Mouse (Mus musculus) forebrain, postnatal 0 days (tissue): ENCODE measurements around the gene Cmah. TPM values are rescaled to one million over a fixed set of nuclear protein-coding genes. Genes with fewer than 3 reads are reported as not detected.
A peak's percentile ranks its signal among the peaks of the same experiment; 100 is the strongest.

ENCODE experiments used
- ATAC-seq: fragments of 200-750 bp; cut with Nextera tagmentation; 2 replicates; pipeline ENCODE4 v1.8.0; 2017; ENCODE audit warnings: mild to moderate bottlenecking, moderate library complexity
- DNase-seq: peaks from one replicate; pipeline ENCODE4 v3.0.0-alpha.2; 2015
- H3K27ac ChIP-seq: fragments of 300-500 bp; sonication (generic); 2 replicates; pipeline ENCODE4 v1.5.1; 2014; ENCODE audit warnings: low read depth, mild to moderate bottlenecking, antibody characterized with exemption, low read length, moderate library complexity, mixed read lengths
- H3K27me3 ChIP-seq: fragments of 300-500 bp; sonication (generic); 2 replicates; pipeline ENCODE4 v1.6.1; 2014; ENCODE audit warnings: mild to moderate bottlenecking, low read length, mixed read lengths; ENCODE audit not compliant: insufficient read depth
- H3K36me3 ChIP-seq: fragments of 300-500 bp; sonication (generic); 2 replicates; pipeline ENCODE4 v1.6.1; 2014; ENCODE audit warnings: mild to moderate bottlenecking, moderate library complexity; ENCODE audit not compliant: insufficient read depth
- H3K4me1 ChIP-seq: fragments of 300-500 bp; sonication (generic); 2 replicates; pipeline ENCODE4 v1.6.1; 2014; ENCODE audit warnings: antibody characterized with exemption; ENCODE audit not compliant: insufficient read depth
- H3K4me2 ChIP-seq: fragments of 300-500 bp; sonication (generic); 2 replicates; pipeline ENCODE4 v1.6.1; 2014; ENCODE audit warnings: low read depth, mild to moderate bottlenecking, moderate library complexity
- H3K4me3 ChIP-seq: fragments of 300-500 bp; sonication (generic); 2 replicates; pipeline ENCODE4 v1.5.1; 2014; ENCODE audit warnings: low read depth, low read length, mixed read lengths
- H3K9ac ChIP-seq: fragments of 300-500 bp; sonication (generic); 2 replicates; pipeline ENCODE4 v1.6.1; 2014; ENCODE audit warnings: mild to moderate bottlenecking
- H3K9me3 ChIP-seq: fragments of 300-500 bp; sonication (generic); 2 replicates; pipeline ENCODE4 v1.6.1; 2016; ENCODE audit warnings: low read length
- CTCF ChIP-seq: sonication (generic); IDR thresholded peaks from 2 replicates; pipeline ENCODE4 v1.5.1; 2016; ENCODE audit warnings: antibody characterized with exemption, control low read depth, low read depth
- WGBS: fragments of 180-500 bp; shearing (Covaris S2); extraction: QIAGEN DNeasy Blood & Tissue Kit; methylation state at CpG from one replicate; pipeline ENCODE4 v1.1.7; 2014; 5-methylcytosine and 5-hydroxymethylcytosine counted together
- polyA plus RNA-seq: library from polyadenylated mRNA; unstranded; fragments of >200 nt; fragmentation: Nextera tagmentation; extraction: Ambion mirVana; gene quantifications from 2 replicates; pipeline ENCODE4 v1.2.1, GENCODE M21; 2015
- total RNA-seq: library from RNA; depleted of rRNA; stranded (reverse); fragments of >200 nt; gene quantifications from 2 replicates; pipeline ENCODE4 v1.2.3, GENCODE M21; 2014

The Cmah gene
- total and polyA plus RNA-seq, 2 experiments from 2014 or later = 0.08 TPM; not detected in 1

GRCm38 (mm10) chr13:24442272-24442671 lies 115.1 kb downstream of the Cmah start:
- ATAC-seq (no peak), DNase-seq (no peak)
- H3K27ac ChIP-seq = no peak overlapping the region
- TF ChIP-seq CTCF = no peak
- H3K4me1 ChIP-seq = no peaks in the 10 kb centered on the region
- 87% methylated on average over 6 of the region's 6 CpGs for WGBS
- no peak overlapping the region for H3K4me3 ChIP-seq
- no peak overlapping the region for H3K4me2 ChIP-seq
- no peaks in the 10 kb centered on the region for H3K9me3 ChIP-seq
- no peaks in the 10 kb centered on the region for H3K36me3 ChIP-seq
- H3K27me3 ChIP-seq = no peaks in the 10 kb centered on the region
- no peak overlapping the region for H3K9ac ChIP-seq

- Histone ChIP-seq H3K4me3 (no peak overlapping the region), H3K36me3 (no peaks in the 10 kb centered on the region), H3K4me1 (no peaks in the 10 kb centered on the region), H3K9ac (no peak overlapping the region), H3K27ac (no peak overlapping the region), H3K9me3 (no peaks in the 10 kb centered on the region), H3K27me3 (no peaks in the 10 kb centered on the region), H3K4me2 (no peak overlapping the region)
- no peak for TF ChIP-seq CTCF
- ATAC-seq = no peak
- WGBS = 88% methylated on average over 4 of the region's 4 CpGs
- DNase-seq = no peak
Observed at GRCm38 (mm10) chr13:24443763-24444347, 116.7 kb downstream of the Cmah start.

- Histone ChIP-seq H3K36me3 (no peaks in the 10 kb centered on the region), H3K9ac (no peak overlapping the region), H3K9me3 (no peaks in the 10 kb centered on the region), H3K4me3 (no peak overlapping the region), H3K4me2 (no peak overlapping the region), H3K4me1 (no peaks in the 10 kb centered on the region), H3K27ac (no peak overlapping the region), H3K27me3 (no peaks in the 10 kb centered on the region)
- DNase-seq (no peak), ATAC-seq (no peak)
- 81% methylated on average over 4 of the region's 4 CpGs for WGBS
- TF ChIP-seq CTCF = no peak
Observed at GRCm38 (mm10) chr13:24444709-24445108, 117.5 kb downstream of the Cmah start.

- ATAC-seq (no peak), DNase-seq (no peak)
- WGBS = 89% methylated on average over 3 of the region's 3 CpGs
- Histone ChIP-seq H3K9me3 (no peaks in the 10 kb centered on the region), H3K4me2 (no peak overlapping the region), H3K27ac (no peak overlapping the region), H3K36me3 (no peaks in the 10 kb centered on the region), H3K4me3 (no peak overlapping the region), H3K9ac (no peak overlapping the region), H3K4me1 (no peaks in the 10 kb centered on the region), H3K27me3 (no peaks in the 10 kb centered on the region)
- no peak for TF ChIP-seq CTCF
Observed at GRCm38 (mm10) chr13:24445166-24445565, 118.0 kb downstream of the Cmah start.

- H3K4me1 ChIP-seq = no peaks in the 10 kb centered on the region; the same call in 1 of the 2 replicates
- TF ChIP-seq CTCF = no peak
- 82% methylated on average over 4 of the region's 4 CpGs for WGBS
- ATAC-seq (no peak), DNase-seq (no peak)
- H3K4me3 ChIP-seq = no peak overlapping the region
- no peak overlapping the region for H3K27ac ChIP-seq
- no peaks in the 10 kb centered on the region for H3K36me3 ChIP-seq
- H3K9me3 ChIP-seq = no peaks in the 10 kb centered on the region
- H3K27me3 ChIP-seq = no peaks in the 10 kb centered on the region
- no peak overlapping the region for H3K9ac ChIP-seq
- H3K4me2 ChIP-seq = no peak overlapping the region
Observed at GRCm38 (mm10) chr13:24446081-24446480, 118.9 kb downstream of the Cmah start.

GRCm38 (mm10) chr13:24447043-24447442 lies 119.8 kb downstream of the Cmah start:
- 0 out of 2 replicates have a peak, but pooled peaks have one; percentile 42 for ATAC-seq
- no peak for TF ChIP-seq CTCF
- H3K4me2 ChIP-seq = no peak overlapping the region
- H3K9me3 ChIP-seq = no peaks in the 10 kb centered on the region
- no peak overlapping the region for H3K27ac ChIP-seq
- 75% methylated on average over 5 of the region's 5 CpGs for WGBS
- H3K4me3 ChIP-seq = no peak overlapping the region
- DNase-seq = no peak
- no peaks in the 10 kb centered on the region for H3K27me3 ChIP-seq
- no peak overlapping the region for H3K9ac ChIP-seq
- no peaks in the 10 kb centered on the region for H3K36me3 ChIP-seq
- no peaks in the 10 kb centered on the region; the same call in 1 of the 2 replicates for H3K4me1 ChIP-seq

- Histone ChIP-seq H3K27ac (no peak overlapping the region), H3K36me3 (no peaks in the 10 kb centered on the region), H3K4me1 (no peaks in the 10 kb centered on the region; the same call in 1 of the 2 replicates), H3K9ac (no peak overlapping the region), H3K4me2 (no peak overlapping the region), H3K9me3 (no peaks in the 10 kb centered on the region), H3K4me3 (no peak overlapping the region), H3K27me3 (no peaks in the 10 kb centered on the region)
- TF ChIP-seq CTCF = no peak
- WGBS = 81% methylated on average over 6 of the region's 6 CpGs
- DNase-seq (no peak), ATAC-seq (no peak)
Observed at GRCm38 (mm10) chr13:24448578-24448977, 121.4 kb downstream of the Cmah start.
